Mouse (Mus musculus) cerebellum, adult 9-10 months (tissue): ENCODE results near the gene Pcyt1b.
A peak's percentile ranks its signal among the peaks of the same experiment; 100 is the strongest.

Experiments used
- DNase-seq: peaks from one replicate; pipeline ENCODE4 v3.0.0; 2022

Pcyt1b gene

DNA sequence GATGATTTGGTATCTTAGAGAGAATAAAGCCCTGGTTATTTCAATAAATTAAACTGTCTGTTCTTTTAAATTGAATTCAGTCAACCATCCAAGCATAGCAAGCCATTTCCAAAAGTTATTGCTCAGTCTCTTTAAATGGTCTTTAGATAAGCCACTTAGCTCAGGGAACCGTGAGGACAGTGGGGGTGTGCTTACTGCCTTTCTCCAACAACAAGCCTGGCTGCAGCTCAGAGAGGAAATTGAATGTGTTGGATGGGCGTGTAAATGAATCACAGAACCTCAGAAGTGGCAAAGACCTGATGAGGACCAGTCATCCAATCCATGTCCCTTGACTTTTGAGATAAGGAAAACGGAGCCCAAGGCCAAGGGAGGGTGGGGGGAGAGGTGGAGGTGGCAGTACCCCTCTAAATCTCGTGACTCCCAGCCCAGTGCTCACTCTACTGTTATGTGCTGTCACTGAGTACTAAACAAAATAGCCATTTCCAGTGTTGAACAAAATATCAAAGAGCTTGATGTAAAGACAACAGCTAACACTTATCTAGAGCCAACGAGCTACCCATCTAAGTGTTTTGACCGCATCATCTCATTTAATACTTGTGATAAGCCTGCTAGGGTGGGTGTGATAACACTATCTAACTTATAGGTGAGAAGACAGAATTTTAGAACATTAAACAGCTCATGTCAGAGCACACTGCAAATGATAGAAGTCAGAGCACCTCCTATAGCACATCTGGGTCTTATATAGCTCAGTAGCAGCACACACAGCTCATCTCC lies 78.5 kb downstream of the Pcyt1b start:
- DNase-seq = no peak

DNA sequence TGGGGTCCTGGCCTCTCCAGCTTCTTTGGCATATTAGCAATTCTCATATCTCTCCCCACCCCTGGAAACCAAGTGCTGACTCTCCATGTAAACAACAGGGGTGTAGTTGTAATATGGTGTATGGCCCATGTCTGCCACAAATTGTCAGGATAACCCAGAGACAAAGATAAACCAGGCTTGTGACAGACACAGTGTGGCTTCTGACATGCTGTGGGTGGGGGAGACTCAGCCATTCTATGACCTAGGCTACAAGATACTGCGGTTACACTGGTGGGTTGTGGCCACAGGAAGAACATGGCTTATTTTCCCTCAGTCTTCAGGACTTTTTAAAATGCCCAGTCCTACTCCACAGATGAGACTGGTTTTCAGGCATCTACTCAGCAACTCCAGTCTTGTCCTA lies 94.5 kb downstream of the Pcyt1b start:
- no peak for DNase-seq

DNA sequence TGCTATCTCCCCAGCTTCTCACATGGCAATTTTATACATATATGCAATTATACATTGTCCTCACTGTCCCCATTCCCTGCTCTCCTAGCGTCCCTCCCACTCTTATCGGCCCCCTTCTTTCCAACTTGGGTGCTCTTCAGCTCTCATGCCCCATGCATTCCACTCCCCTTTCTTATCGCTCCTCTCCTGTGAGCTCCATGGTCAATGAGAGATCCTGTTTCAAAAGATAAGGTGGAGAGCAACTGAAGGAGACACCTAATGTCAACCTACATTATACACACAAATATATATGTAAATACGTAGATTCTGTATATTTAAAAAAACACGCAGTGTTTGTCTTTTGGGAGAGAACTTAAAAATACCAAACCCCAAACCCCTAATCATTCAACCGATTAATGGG lies 95.9 kb downstream of the Pcyt1b start:
- no peak for DNase-seq

DNA sequence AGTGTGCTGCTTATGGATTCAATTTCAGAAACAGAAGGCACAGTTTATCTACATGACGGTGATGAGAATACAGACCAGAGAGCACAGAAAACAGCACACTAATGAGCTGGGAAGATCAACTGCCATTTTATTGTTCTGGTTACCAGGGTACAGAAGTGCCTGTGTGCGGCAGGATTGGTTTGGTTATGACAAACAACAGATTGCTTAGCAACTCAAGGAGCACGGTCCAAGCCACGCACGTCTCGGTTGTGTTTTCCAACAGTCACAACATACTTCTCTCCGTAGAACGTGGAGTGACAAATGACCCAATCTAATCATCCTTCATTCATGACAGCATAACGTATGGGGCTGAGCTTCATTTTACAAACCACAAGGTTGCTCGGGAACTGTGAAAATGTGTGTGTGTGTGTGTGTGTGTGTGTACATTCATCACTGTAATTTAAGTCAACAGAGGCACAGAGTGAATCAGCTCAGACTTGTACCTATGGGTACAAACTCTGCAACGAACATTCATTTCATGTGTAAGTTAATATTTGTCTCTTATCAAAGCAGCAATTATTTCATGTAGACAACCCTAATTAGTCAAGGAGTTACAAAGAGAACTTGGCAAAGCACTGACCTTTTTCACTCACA lies 100.7 kb downstream of the Pcyt1b start:
- DNase-seq = no peak

DNA sequence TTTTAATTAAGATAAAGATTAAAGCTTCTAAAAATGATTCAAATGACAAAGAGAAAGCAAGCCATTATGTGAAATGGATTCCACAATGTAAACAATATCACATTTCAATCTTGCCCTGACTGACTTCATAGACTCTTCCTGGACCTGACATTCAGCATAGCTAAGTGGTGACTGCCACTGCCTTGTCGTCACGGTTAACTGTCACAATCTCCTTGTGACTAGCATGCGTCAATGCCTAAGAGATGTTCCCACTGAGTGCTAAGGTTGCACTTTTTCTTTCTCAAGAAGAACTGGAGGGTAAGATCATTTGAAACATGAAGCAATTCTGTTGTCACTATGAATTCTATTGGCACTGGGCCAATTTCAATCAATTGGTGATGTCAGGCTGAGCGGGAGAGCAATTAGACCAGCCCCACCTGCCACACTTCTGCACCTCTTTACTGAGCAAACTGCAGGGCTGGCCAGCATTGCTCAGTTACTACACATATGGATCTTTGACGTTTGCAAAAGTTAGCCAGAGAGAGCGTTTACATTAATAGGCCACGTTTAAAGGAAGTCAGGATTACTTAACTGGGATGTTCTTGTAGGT lies 102.3 kb downstream of the Pcyt1b start:
- DNase-seq = no peak

DNA sequence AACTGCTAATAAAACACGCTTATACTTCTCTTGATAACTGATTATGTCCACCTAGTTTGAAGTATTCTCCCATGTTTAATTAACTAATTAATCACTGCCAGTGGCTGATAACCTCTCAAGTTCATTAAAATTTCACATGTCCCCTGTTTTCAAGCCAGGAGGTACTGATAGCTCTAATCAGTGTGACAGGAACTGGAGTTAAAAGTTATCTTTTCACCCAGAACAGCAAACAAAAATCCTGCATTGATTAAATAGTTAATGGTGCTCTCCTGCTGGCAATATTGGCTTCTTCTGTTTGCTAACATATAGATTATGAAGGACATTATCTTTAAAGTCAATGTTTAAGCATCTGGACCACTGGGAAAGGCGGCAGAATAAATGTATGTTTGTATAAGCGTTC lies 106.1 kb downstream of the Pcyt1b start:
- DNase-seq = no peak

DNA sequence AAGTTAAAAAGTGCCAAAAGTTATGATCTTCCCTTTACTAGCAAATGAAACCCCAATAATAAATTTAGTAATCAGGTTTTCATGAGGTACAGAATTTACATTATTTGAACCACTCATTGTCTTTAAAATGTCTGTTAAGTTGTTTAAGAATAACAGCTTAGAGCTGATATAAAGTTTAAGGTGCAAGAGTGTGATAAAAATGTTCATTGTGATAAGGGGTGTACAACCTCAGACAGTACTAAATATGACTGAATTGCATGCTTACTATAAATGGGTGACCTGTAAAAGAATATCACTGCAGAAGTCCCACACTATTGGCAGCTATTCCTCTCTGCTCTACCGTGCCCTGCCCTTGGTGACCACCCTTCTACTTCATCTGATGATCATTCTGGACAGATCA lies 134.9 kb downstream of the Pcyt1b start:
- DNase-seq = no peak

DNA sequence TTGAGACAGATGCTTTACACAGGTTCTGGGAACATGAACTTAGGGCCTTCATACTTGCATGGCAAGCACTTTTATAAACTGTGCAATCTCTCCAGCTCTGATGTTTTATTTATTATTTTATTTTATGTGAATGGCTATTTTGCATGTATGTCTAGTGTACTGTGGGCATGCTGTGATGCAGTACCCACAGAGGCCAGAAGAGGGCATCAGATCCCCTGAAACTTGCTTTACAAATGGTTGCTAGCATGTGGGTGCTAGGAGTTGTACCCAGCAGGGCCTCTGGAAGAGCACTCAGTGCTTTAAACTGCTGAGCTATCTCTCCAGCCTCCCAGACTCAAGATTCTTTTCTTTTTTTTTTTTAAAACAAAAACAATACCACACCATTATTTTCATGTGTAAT lies 138.5 kb downstream of the Pcyt1b start:
- peak; percentile 42 for DNase-seq
